Mouse (Mus musculus) kidney, adult 2 months (tissue): Measurements from ENCODE around the gene Dync2li1. TPM values are rescaled to one million over a fixed set of nuclear protein-coding genes. Genes with fewer than 3 reads are reported as not detected.

Source experiments
- DNase-seq: peaks from one replicate; pipeline ENCODE4 v3.0.0; 2021
- H3K27ac ChIP-seq: fragments of 200-500 bp; 2 replicates; pipeline ENCODE4 v1.5.1; 2012; ENCODE audit warnings: low read depth, low read length, control low read depth, inconsistent platforms; ENCODE audit not compliant: insufficient read depth
- H3K27me3 ChIP-seq: fragments of 200-500 bp; replicated peaks from 2 replicates; pipeline ENCODE4 v1.6.1; 2012; ENCODE audit warnings: mild to moderate bottlenecking, moderate library complexity, low read length, inconsistent platforms; ENCODE audit not compliant: control insufficient read depth, insufficient read depth
- H3K36me3 ChIP-seq: fragments of 200-500 bp; 2 replicates; pipeline ENCODE4 v1.6.1; 2012; ENCODE audit warnings: mild to moderate bottlenecking, moderate library complexity, low read length, inconsistent platforms; ENCODE audit not compliant: control insufficient read depth, insufficient read depth
- H3K4me1 ChIP-seq: fragments of 200-500 bp; 2 replicates; pipeline ENCODE4 v1.6.1; 2011; ENCODE audit warnings: low read length; ENCODE audit not compliant: control insufficient read depth, insufficient read depth
- H3K4me3 ChIP-seq: fragments of 200-500 bp; 2 replicates; pipeline ENCODE4 v1.5.1; 2011; ENCODE audit warnings: mild to moderate bottlenecking, low read depth, low read length, control low read depth; ENCODE audit not compliant: insufficient read depth
- CTCF ChIP-seq: fragments of 200-500 bp; conservative IDR thresholded peaks from 2 replicates; pipeline ENCODE4 v1.5.1; 2011; ENCODE audit warnings: low read depth, mild to moderate bottlenecking, control low read depth, low read length, moderate library complexity, mixed read lengths; ENCODE audit not compliant: insufficient read depth, insufficient read length
- POLR2A ChIP-seq: fragments of 200-500 bp; IDR thresholded peaks from one replicate; pipeline ENCODE4 v1.6.1; 2011; ENCODE audit warnings: low read depth, low read length, control low read depth
- WGBS: fragments of 180-500 bp; shearing (Covaris S2); methylation state at CpG from one replicate; pipeline ENCODE4 v1.1.7; 2018; 5-methylcytosine and 5-hydroxymethylcytosine counted together
- polyA plus RNA-seq: library from polyadenylated mRNA; depleted of rRNA; stranded (reverse); fragments of >200 nt; gene quantifications from 2 replicates; pipeline ENCODE4 v1.2.3, GENCODE M21; 2012

Dync2li1 gene
- polyA plus RNA-seq, 1 experiment, result 19.1 TPM

- Histone ChIP-seq H3K27ac (no peak overlapping the region), H3K4me1 (peaks cover 9% of the 10 kb centered on the region; the same call in 1 of the 2 replicates), H3K27me3 (no peaks in the 10 kb centered on the region), H3K4me3 (no peak overlapping the region), H3K36me3 (no peaks in the 10 kb centered on the region)
- WGBS, result 68% methylated on average over 4 of the region's 4 CpGs
- TF ChIP-seq POLR2A (no peak), CTCF (no peak)
- no peak for DNase-seq
These were observed 59.0 kb downstream of the Dync2li1 start for GRCm38 (mm10) chr17:84685286-84685685.

GRCm38 (mm10) chr17:84687994-84688393, 61.7 kb downstream of the Dync2li1 start:
- Histone ChIP-seq H3K4me3 (no peak overlapping the region), H3K27me3 (no peaks in the 10 kb centered on the region), H3K27ac (no peak overlapping the region), H3K36me3 (no peaks in the 10 kb centered on the region), H3K4me1 (peaks cover 9% of the 10 kb centered on the region; the same call in 1 of the 2 replicates)
- no peak for TF ChIP-seq POLR2A
- no peak for TF ChIP-seq CTCF
- DNase-seq, result no peak
- 78% methylated on average over 5 of the region's 5 CpGs for WGBS

- Histone ChIP-seq H3K27ac (peak overlapping the region; percentile 35; the same call in 1 of the 2 replicates), H3K4me3 (no peak overlapping the region), H3K4me1 (peaks cover 9% of the 10 kb centered on the region; the same call in 1 of the 2 replicates), H3K36me3 (no peaks in the 10 kb centered on the region), H3K27me3 (no peaks in the 10 kb centered on the region)
- DNase-seq, result no peak
- 59% methylated on average over 11 of the region's 11 CpGs for WGBS
- TF ChIP-seq CTCF (no peak), POLR2A (no peak)
These were observed 62.5 kb downstream of the Dync2li1 start for GRCm38 (mm10) chr17:84688834-84689233.

GRCm38 (mm10) chr17:84689316-84689715, 63.0 kb downstream of the Dync2li1 start:
- peak overlapping the region; percentile 35; the same call in 1 of the 2 replicates for H3K27ac ChIP-seq
- H3K4me3 ChIP-seq, result no peak overlapping the region
- H3K36me3 ChIP-seq, result no peaks in the 10 kb centered on the region
- no peaks in the 10 kb centered on the region for H3K27me3 ChIP-seq
- WGBS, result 48% methylated on average over 5 of the region's 5 CpGs
- peaks cover 9% of the 10 kb centered on the region; the same call in 1 of the 2 replicates for H3K4me1 ChIP-seq
- peak; percentile 74 for DNase-seq
- TF ChIP-seq CTCF (no peak), POLR2A (no peak)

- peak; percentile 21 for DNase-seq
- Histone ChIP-seq H3K27ac (no peak overlapping the region), H3K27me3 (no peaks in the 10 kb centered on the region), H3K4me1 (peaks cover 9% of the 10 kb centered on the region; the same call in 1 of the 2 replicates), H3K4me3 (no peak overlapping the region), H3K36me3 (no peaks in the 10 kb centered on the region)
- 73% methylated on average over 5 of the region's 5 CpGs for WGBS
- no peak for TF ChIP-seq CTCF
- no peak for TF ChIP-seq POLR2A
These were observed 63.8 kb downstream of the Dync2li1 start for GRCm38 (mm10) chr17:84690111-84690510.

- Histone ChIP-seq H3K4me3 (no peak overlapping the region), H3K27ac (no peak overlapping the region), H3K4me1 (peaks cover 8% of the 10 kb centered on the region; the same call in 1 of the 2 replicates), H3K27me3 (no peaks in the 10 kb centered on the region), H3K36me3 (no peaks in the 10 kb centered on the region)
- DNase-seq, result peak; percentile 14
- TF ChIP-seq CTCF (no peak), POLR2A (no peak)
- 53% methylated on average over 2 of the region's 2 CpGs for WGBS
These were observed 67.4 kb downstream of the Dync2li1 start for GRCm38 (mm10) chr17:84693741-84694140.

DNA sequence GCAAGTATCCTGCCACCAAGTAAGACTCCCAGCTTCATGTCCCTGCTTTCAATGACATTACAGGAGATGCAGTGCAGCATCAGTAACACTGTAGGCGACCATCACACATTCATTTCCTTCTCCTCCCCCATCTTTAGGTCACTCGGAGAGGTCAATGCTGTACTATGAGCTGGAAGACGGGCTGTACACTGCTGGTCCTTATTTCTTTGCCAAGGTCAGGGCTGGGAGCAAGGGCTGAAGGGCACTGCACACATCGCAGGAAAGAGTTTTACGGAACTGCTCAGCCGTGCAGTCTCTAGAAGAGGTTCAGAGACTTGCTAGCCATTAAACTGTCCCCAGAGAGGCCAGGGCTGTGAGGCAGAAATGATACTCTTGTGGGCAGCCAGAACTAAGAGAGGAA, 70.2 kb downstream of the Dync2li1 start:
- H3K4me1 ChIP-seq, result no peaks in the 10 kb centered on the region; the same call in 1 of the 2 replicates
- WGBS, result 23% methylated on average over 6 of the region's 6 CpGs
- H3K36me3 ChIP-seq, result no peaks in the 10 kb centered on the region
- H3K27ac ChIP-seq, result no peak overlapping the region
- H3K27me3 ChIP-seq, result no peaks in the 10 kb centered on the region
- DNase-seq, result peak; percentile 67
- no peak overlapping the region for H3K4me3 ChIP-seq
- TF ChIP-seq CTCF (no peak), POLR2A (no peak)
